ENCODE assay signal across 13 mouse cellular contexts in the genomic region with DNA sequence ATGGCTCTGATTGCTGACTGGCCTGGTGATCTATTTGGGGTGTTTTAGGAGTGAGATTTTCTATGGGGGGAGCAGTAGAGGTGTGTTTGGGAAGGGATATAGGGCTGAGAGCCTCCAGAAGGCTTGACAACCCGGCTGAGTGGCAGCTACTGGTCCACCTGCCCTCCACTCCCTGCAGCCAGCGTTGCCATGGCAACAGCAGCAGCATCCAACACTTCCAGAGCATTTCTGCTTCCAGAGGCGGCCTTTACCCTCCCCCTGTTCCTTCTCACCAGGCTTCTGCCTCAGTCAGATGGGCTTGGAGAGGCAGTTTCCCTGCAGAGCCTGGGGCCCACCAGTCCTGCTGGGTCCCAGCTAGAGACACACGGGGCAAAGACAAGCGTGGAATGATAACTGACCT. TPM values are rescaled to one million over a fixed set of nuclear protein-coding genes. Genes with fewer than 3 reads are reported as not detected.
DNase-seq lines count a peak whose midpoint lies in the region; ATAC-seq lines count a peak whose summit lies in the region.
"Had no signal": no experiment of that assay in that cellular context is flagged by ENCODE, and none has a peak within 500 bp of the region (broad histone marks: within the 10 kb centered on the region; RNA-seq: fewer than 3 reads in every experiment).

No protein-coding gene starts in this region.

- H3K9me3 ChIP-seq in midbrain, embryonic 13.5 days: no peaks in the 10 kb centered on the region
- H3K9me3 ChIP-seq: limb, embryonic 12.5 days had no signal

- H3K36me3 ChIP-seq in midbrain, embryonic 13.5 days: no peaks in the 10 kb centered on the region
- H3K36me3 ChIP-seq: limb, embryonic 12.5 days had no signal

- H3K27me3 ChIP-seq in midbrain, embryonic 13.5 days: no peaks in the 10 kb centered on the region
- H3K27me3 ChIP-seq: limb, embryonic 12.5 days had no signal

- peaks cover 39% of the 10 kb centered on the region for H3K4me1 ChIP-seq in midbrain, embryonic 13.5 days (replicated peaks)

- 0 out of 2 replicates have a peak overlapping the region, but pooled peaks have one; percentile 19 for H3K9ac ChIP-seq in midbrain, embryonic 13.5 days (replicated peaks)
- H3K9ac ChIP-seq: limb, embryonic 12.5 days had no signal

- H3K4me2 ChIP-seq in midbrain, embryonic 13.5 days (replicated peaks): no peak overlapping the region
- H3K4me2 ChIP-seq: limb, embryonic 12.5 days had no signal

- peak; percentile 77 for ATAC-seq in midbrain, embryonic 13.5 days
- no peak for ATAC-seq in erythroid progenitor cell, adult 5-6 weeks (replicated peaks; ENCODE audit: low FRiP score, poor library complexity, severe bottlenecking)

- peak; percentile 45 for DNase-seq in right cerebral cortex, adult 18-20 months
- no peak for DNase-seq in right cerebral cortex, postnatal 25 days
- peak; percentile 40 to 49 for DNase-seq in frontal cortex, postnatal 36 days (ENCODE audit: low spot score in 2 of 2)
- DNase-seq in layer of hippocampus, postnatal 14 days (ENCODE audit: low spot score in 2 of 2): no peak
- DNase-seq in urinary bladder, postnatal 10 days (ENCODE audit: low spot score): no peak
- no peak for DNase-seq in cerebellum, adult 11-12 months
- DNase-seq: adrenal gland, postnatal 25 days; kidney, adult 11 months; thymus, postnatal 36 days had no signal

- 13% methylated on average over 5 of the region's 5 CpGs for WGBS in midbrain, embryonic 13.5 days

- no peak overlapping the region for H3K4me3 ChIP-seq in midbrain, embryonic 13.5 days (replicated peaks)
- H3K4me3 ChIP-seq: limb, embryonic 12.5 days had no signal

- peak overlapping the region; percentile 78 for H3K27ac ChIP-seq in midbrain, embryonic 13.5 days
- H3K27ac ChIP-seq: limb, embryonic 12.5 days; macrophage had no signal

RNA-seq across cellular contexts. Expression of a gene that starts 38.4 kb away (rescaled TPM):
- polyA plus RNA-seq in midbrain, embryonic 13.5 days (2015; fragmentation: Nextera tagmentation; extraction: Ambion mirVana): 16.9 and 17.6 TPM in 2 replicates
- 7.6 and 9.2 TPM in 2 replicates for total RNA-seq in erythroid progenitor cell, adult 5-6 weeks (2015; ENCODE audit: low replicate concordance)
- 2.2 and 5.9 TPM in 2 replicates for total RNA-seq in erythroid progenitor cell, adult 5-6 weeks (2017; ENCODE audit: low replicate concordance)
- 10 to 100 TPM; 16.1 to 16.7 TPM for total RNA-seq in layer of hippocampus, postnatal 14 days (2021)

Comparison
In these comparisons a context has a peak if more than half of its experiments do, and no peak if none do; other contexts are left out.
1. DNase-seq: peak in right cerebral cortex, adult 18-20 months (single experiment) and frontal cortex, postnatal 36 days (2 of 2); none in right cerebral cortex, postnatal 25 days (single experiment), layer of hippocampus, postnatal 14 days (0 of 2), urinary bladder, postnatal 10 days (single experiment) and cerebellum, adult 11-12 months (single experiment).